Mouse (Mus musculus): ENCODE measurements around the gene Dusp22.

DNA sequence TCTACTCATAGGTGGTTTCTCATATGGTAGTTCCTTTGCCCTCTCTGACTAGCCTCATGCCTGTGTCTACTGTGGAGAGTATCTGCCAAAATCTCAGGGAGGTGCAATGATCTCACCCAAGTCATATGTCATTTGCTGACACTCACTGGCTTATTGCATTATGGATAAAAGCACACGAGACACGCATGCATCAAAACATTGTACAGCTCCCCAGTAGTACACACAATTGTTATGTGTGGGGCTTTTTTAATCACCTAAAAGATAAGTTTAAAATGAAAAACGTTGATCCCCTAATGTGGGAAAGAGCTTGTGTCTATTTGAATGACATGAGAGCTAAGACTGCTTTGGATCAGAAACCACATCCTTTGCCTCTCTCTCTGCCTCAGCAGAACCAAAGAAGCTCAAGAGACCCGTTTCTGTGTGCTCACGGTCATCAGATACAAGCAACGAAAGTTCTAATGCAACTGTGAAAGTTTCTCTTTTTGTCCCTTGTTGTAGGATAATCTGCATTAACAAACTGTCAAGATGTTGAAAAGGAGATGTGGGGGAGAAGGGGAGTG lies 82.7 kb downstream of the Dusp22 start:
- TF ChIP-seq POLR2A (IDR thresholded peaks at IDR 0.05; ENCODE audit: borderline replicate concordance, low read depth, low read length) (no peak), CTCF (IDR thresholded peaks at IDR 0.05; ENCODE audit: low read depth, low read length) (no peak)
